Mouse (Mus musculus) cerebellum, adult 2 months (tissue): ENCODE measurements at regions not wholly inside any gene's neighbourhood (a gene's known extent, or its start where the extent isn't known, plus 50 kb on each side); places are given as distances from the start of the nearest gene placed in this dataset.

Experiments
- CTCF ChIP-seq: fragments of 200-500 bp; IDR thresholded peaks from 2 replicates; pipeline ENCODE4 v1.5.1; 2011; ENCODE audit warnings: low read depth, mild to moderate bottlenecking, control low read depth, low read length, moderate library complexity, borderline replicate concordance; ENCODE audit not compliant: insufficient read depth
- POLR2A ChIP-seq: fragments of 200-500 bp; IDR thresholded peaks from 2 replicates; pipeline ENCODE4 v1.6.1; 2011; ENCODE audit warnings: low read length, control low read depth, borderline replicate concordance; ENCODE audit not compliant: insufficient read depth

GRCm38 (mm10) chr3:38617989-38618388 is 133.3 kb upstream of the Ankrd50 start:
- no peak for TF ChIP-seq CTCF
- TF ChIP-seq POLR2A: no peak
